ENCODE assay signal across 8 mouse cellular contexts in the genomic region with DNA sequence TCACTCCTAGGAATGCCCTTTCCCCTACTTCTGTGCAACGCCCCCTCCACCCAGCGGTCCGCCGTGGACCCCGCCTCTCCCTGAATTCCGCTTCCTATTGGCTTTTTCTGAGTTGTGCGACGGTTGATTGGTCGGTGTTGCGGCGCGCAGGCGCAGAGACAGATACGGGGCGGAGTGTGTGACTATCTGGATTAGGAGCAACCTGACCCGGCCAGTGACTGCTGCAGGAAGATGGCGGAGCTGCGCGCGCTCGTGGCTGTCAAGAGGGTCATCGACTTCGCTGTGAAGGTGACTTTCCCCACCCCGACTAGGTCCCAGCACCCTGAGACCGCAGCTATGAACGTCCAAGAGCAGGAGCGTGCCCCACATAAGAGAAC. TPM values are rescaled to one million over a fixed set of nuclear protein-coding genes. Genes with fewer than 3 reads are reported as not detected.
DNase-seq lines count a peak whose midpoint lies in the region; ATAC-seq and TF ChIP-seq lines count a peak whose summit lies in the region.

A gene (plus strand): TSS at position 167 of the 377 bp plus-strand sequence.
A gene (plus strand): TSS at position 212 of the 377 bp plus-strand sequence.

- TF ChIP-seq POLR2A in ES-Bruce4 (IDR thresholded peaks at IDR 0.05; ENCODE audit: insufficient read depth, low read length) = peak; percentile 79

- no peaks in the 10 kb centered on the region for H3K27me3 ChIP-seq in ES-Bruce4 (ENCODE audit: control insufficient read depth, insufficient read depth, low read length, poor library complexity, severe bottlenecking)
- 0 out of 2 replicates have a peak, but pooled peaks cover 2% of the 10 kb centered on the region for H3K27me3 ChIP-seq in forebrain, embryonic 13.5 days
- H3K27me3 ChIP-seq in liver, postnatal 0 days (ENCODE audit: insufficient read depth, low read length) = no peaks in the 10 kb centered on the region
- no peaks in the 10 kb centered on the region for H3K27me3 ChIP-seq in neural tube, embryonic 14.5 days (ENCODE audit: control insufficient read depth, insufficient read depth, low read length)

- ATAC-seq in cerebellum, adult (ENCODE audit: insufficient number of reproducible peaks, low FRiP score, low TSS enrichment) = peak; percentile 95
- peak; percentile 98 for ATAC-seq in forebrain, embryonic 13.5 days
- ATAC-seq in liver, postnatal 0 days = peak; percentile 96
- ATAC-seq in neural tube, embryonic 14.5 days (ENCODE audit: low read depth) = peak; percentile 97

- H3K27ac ChIP-seq in ES-Bruce4 (ENCODE audit: insufficient read depth, low read length) = peak within 1 kb of the TSS; percentile 54
- H3K27ac ChIP-seq in forebrain, embryonic 13.5 days = peak within 1 kb of the TSS; percentile 75
- H3K27ac ChIP-seq in liver, postnatal 0 days (ENCODE audit: low read depth) = peak within 1 kb of the TSS; percentile 98
- peak within 1 kb of the TSS; percentile 90 for H3K27ac ChIP-seq in neural tube, embryonic 14.5 days (ENCODE audit: low read depth, low read length)

- peak; percentile 96 to 98 for DNase-seq in heart, postnatal 10 days
- DNase-seq in large intestine, adult 2 months (ENCODE audit: low read depth, low spot score) = peak; percentile 76
- peak; percentile 93 for DNase-seq in liver, postnatal 0 days
- peak; percentile 93 for DNase-seq in testis, postnatal 10 days (ENCODE audit: low spot score)

- TF ChIP-seq CTCF in ES-Bruce4 (IDR thresholded peaks at IDR 0.05; ENCODE audit: low read depth, low read length) = no peak
- TF ChIP-seq CTCF in liver, postnatal 0 days (IDR thresholded peaks at IDR 0.05; ENCODE audit: low read depth) = no peak

- H3K9ac ChIP-seq in ES-Bruce4 (ENCODE audit: low read depth, poor library complexity, severe bottlenecking) = peak within 1 kb of the TSS; percentile 59
- H3K9ac ChIP-seq in forebrain, embryonic 13.5 days = peak within 1 kb of the TSS; percentile 68
- peak within 1 kb of the TSS; percentile 79 for H3K9ac ChIP-seq in liver, postnatal 0 days (replicated peaks)
- H3K9ac ChIP-seq in neural tube, embryonic 14.5 days (replicated peaks; ENCODE audit: low read depth, low read length) = peak within 1 kb of the TSS; percentile 66

- no peak for TF ChIP-seq EP300 in ES-Bruce4 (IDR thresholded peaks at IDR 0.05; ENCODE audit: insufficient read depth, low read depth, low read length)
- peak; percentile 40; the same call in 1 of the 2 replicates for TF ChIP-seq EP300 in liver, postnatal 0 days (IDR thresholded peaks at IDR 0.05; ENCODE audit: low read depth)

- no peaks in the 10 kb centered on the region for H3K9me3 ChIP-seq in ES-Bruce4 (replicated peaks; ENCODE audit: control insufficient read depth, insufficient read depth, low read length, poor library complexity, severe bottlenecking)
- H3K9me3 ChIP-seq in forebrain, embryonic 13.5 days (replicated peaks) = no peaks in the 10 kb centered on the region
- no peaks in the 10 kb centered on the region for H3K9me3 ChIP-seq in liver, postnatal 0 days (ENCODE audit: low read length)
- H3K9me3 ChIP-seq in neural tube, embryonic 14.5 days (ENCODE audit: control insufficient read depth, low read length) = no peaks in the 10 kb centered on the region

- H3K36me3 ChIP-seq in ES-Bruce4 (ENCODE audit: control insufficient read depth, insufficient read depth, low read length, poor library complexity, severe bottlenecking) = no peaks in the 10 kb centered on the region
- no peaks in the 10 kb centered on the region for H3K36me3 ChIP-seq in forebrain, embryonic 13.5 days (ENCODE audit: poor library complexity, severe bottlenecking)
- 0 out of 2 replicates have a peak, but pooled peaks cover 2% of the 10 kb centered on the region for H3K36me3 ChIP-seq in liver, postnatal 0 days (replicated peaks; ENCODE audit: insufficient read depth, low read length)
- no peaks in the 10 kb centered on the region for H3K36me3 ChIP-seq in neural tube, embryonic 14.5 days (ENCODE audit: control insufficient read depth, insufficient read depth, low read length)

- H3K4me3 ChIP-seq in ES-Bruce4 (ENCODE audit: low read depth, low read length) = peak within 1 kb of the TSS; percentile 80
- peak within 1 kb of the TSS; percentile 57 for H3K4me3 ChIP-seq in forebrain, embryonic 13.5 days
- H3K4me3 ChIP-seq in liver, postnatal 0 days (ENCODE audit: low read depth, low read length) = peak within 1 kb of the TSS; percentile 64
- H3K4me3 ChIP-seq in neural tube, embryonic 14.5 days (ENCODE audit: low read depth, low read length) = peak within 1 kb of the TSS; percentile 52

- peaks cover 4% of the 10 kb centered on the region for H3K4me1 ChIP-seq in ES-Bruce4 (ENCODE audit: control insufficient read depth, insufficient read depth, low read length)
- peaks cover 21% of the 10 kb centered on the region for H3K4me1 ChIP-seq in forebrain, embryonic 13.5 days
- peaks cover 69% of the 10 kb centered on the region for H3K4me1 ChIP-seq in liver, postnatal 0 days (ENCODE audit: insufficient read depth)
- H3K4me1 ChIP-seq in neural tube, embryonic 14.5 days (ENCODE audit: control insufficient read depth, insufficient read depth, low read length) = peaks cover 17% of the 10 kb centered on the region

- peak within 1 kb of the TSS; percentile 84 for H3K4me2 ChIP-seq in forebrain, embryonic 13.5 days
- peak within 1 kb of the TSS; percentile 95 for H3K4me2 ChIP-seq in liver, postnatal 0 days (ENCODE audit: low read depth, low read length)
- H3K4me2 ChIP-seq in neural tube, embryonic 14.5 days (ENCODE audit: low read depth, low read length) = peak within 1 kb of the TSS; percentile 57

- intact Hi-C loops in heart, postnatal 10 days (cut with DNase I) = loop anchor here (2.0 to 10.0 kb wide), 3 partner anchors 23 to 801 kb away; a partner anchor contains a TSS

- under 1% methylated on average over 27 of the region's 27 CpGs for WGBS in forebrain, embryonic 13.5 days
- under 1% methylated on average over 27 of the region's 27 CpGs for WGBS in large intestine, adult 2 months
- WGBS in liver, postnatal 0 days (ENCODE audit: insufficient replicate concordance) = 3% methylated on average over 27 of the region's 27 CpGs
- WGBS in neural tube, embryonic 14.5 days = under 1% methylated on average over 27 of the region's 27 CpGs

RNA-seq across cellular contexts. Expression of the first gene that starts in this region (rescaled TPM):
- polyA plus RNA-seq in ES-Bruce4 (2011; ENCODE audit: insufficient read depth, insufficient read length, low read depth, missing spikeins) = 63.3 and 68.3 TPM in 2 replicates
- 152 and 167 TPM in 2 replicates for polyA plus RNA-seq in forebrain, embryonic 13.5 days (2015; fragmentation: Nextera tagmentation; extraction: Ambion mirVana)
- 1,000 to 10,000 TPM; 1,079 to 1,148 TPM for total RNA-seq in heart, postnatal 10 days (2021)
- polyA plus RNA-seq in large intestine, adult 2 months (2012; rRNA removed) = 95.4 and 114 TPM in 2 replicates
- 759 and 760 TPM in 2 replicates for polyA plus RNA-seq in liver, postnatal 0 days (2015; fragmentation: Nextera tagmentation; extraction: Ambion mirVana)
- 107 and 129 TPM in 2 replicates for polyA plus RNA-seq in neural tube, embryonic 14.5 days (2014; fragmentation: Nextera tagmentation; extraction: Ambion mirVana)

RNA-seq across cellular contexts. Expression of the second gene that starts in this region (rescaled TPM):
- not detected in 2 replicates for polyA plus RNA-seq in ES-Bruce4 (2011; ENCODE audit: insufficient read depth, insufficient read length, low read depth, missing spikeins)
- 0.26 and 0.47 TPM in 2 replicates for polyA plus RNA-seq in forebrain, embryonic 13.5 days (2015; fragmentation: Nextera tagmentation; extraction: Ambion mirVana)
- 1 to 10 TPM; 1.7 to 2.1 TPM for total RNA-seq in heart, postnatal 10 days (2021)
- polyA plus RNA-seq in large intestine, adult 2 months (2012; rRNA removed) = 0.33 TPM in 1 of 2 replicates, not detected in the other
- 0.25 TPM in 1 of 2 replicates, not detected in the other for polyA plus RNA-seq in liver, postnatal 0 days (2015; fragmentation: Nextera tagmentation; extraction: Ambion mirVana)
- 0.27 and 0.41 TPM in 2 replicates for polyA plus RNA-seq in neural tube, embryonic 14.5 days (2014; fragmentation: Nextera tagmentation; extraction: Ambion mirVana)

Comparison
In these comparisons a context has a peak if more than half of its experiments do, and no peak if none do; other contexts are left out.
1. Peak in every context shown above with its lines: DNase-seq, ATAC-seq, H3K4me3 ChIP-seq and H3K27ac ChIP-seq.